Mouse (Mus musculus): ENCODE data around the gene Gpr173.

DNA sequence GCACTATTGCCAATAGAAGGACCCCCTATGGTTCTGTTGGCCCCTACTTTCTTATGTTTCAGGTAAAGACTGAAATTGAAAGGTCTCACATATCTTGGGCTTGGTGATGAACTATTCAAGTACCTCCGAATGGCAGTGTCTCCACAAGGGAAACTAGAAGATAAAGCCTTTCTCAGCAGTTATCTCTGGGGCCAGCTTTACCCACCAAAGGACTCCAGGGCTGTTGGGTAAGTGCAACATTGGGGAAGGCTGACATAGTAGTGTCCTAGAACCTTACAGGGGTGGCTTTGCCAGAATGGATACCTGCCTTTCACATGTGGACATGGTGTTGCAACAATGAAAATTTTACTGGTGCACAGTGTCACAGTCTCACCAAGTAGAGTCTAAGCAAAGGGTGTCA, 34.7 kb upstream of the Gpr173 start:
- TF ChIP-seq CTCF (IDR thresholded peaks at IDR 0.05; ENCODE audit: low read depth, low read length) (no peak), GATA2 (IDR thresholded peaks at IDR 0.05; ENCODE audit: borderline replicate concordance, low read depth, low read length) (no peak), POLR2AphosphoS5 (IDR thresholded peaks at IDR 0.05; ENCODE audit: insufficient replicate concordance, low read depth, low read length) (no peak), GATA1 (IDR thresholded peaks at IDR 0.05; ENCODE audit: borderline replicate concordance, low read length) (no peak), TAL1 (conservative IDR thresholded peaks at IDR 0.05; ENCODE audit: low read depth, low read length) (no peak)
